Mouse (Mus musculus): ENCODE results near the gene Gm10974.

GRCm38 (mm10) chr7:66330610-66331009 lies 35.1 kb upstream of the Gm10974 start:
- TF ChIP-seq POLR2AphosphoS2 (IDR thresholded peaks at IDR 0.05; ENCODE audit: low read depth, low read length), result no peak
- no peak for TF ChIP-seq TBP (conservative IDR thresholded peaks at IDR 0.05; ENCODE audit: low read depth, low read length)
- TF ChIP-seq ETS1 (conservative IDR thresholded peaks at IDR 0.05; ENCODE audit: low read depth, low read length), result no peak
- no peak for TF ChIP-seq SMC3 (IDR thresholded peaks at IDR 0.05; ENCODE audit: low read depth, low read length)
- TF ChIP-seq CTCF (conservative IDR thresholded peaks at IDR 0.05 in 1 of 2, IDR thresholded peaks at IDR 0.05 in 1 of 2; ENCODE audit: low read depth in 2 of 2, low read length in 2 of 2), result no peak
- no peak for TF ChIP-seq USF1 (IDR thresholded peaks at IDR 0.05; ENCODE audit: low read depth, low read length)
- TF ChIP-seq POLR2A (IDR thresholded peaks at IDR 0.05; ENCODE audit: low read depth, low read length), result no peak
- no peak for TF ChIP-seq UBTF (IDR thresholded peaks at IDR 0.05; ENCODE audit: low read depth, low read length)
- no peak for TF ChIP-seq NRF1 (IDR thresholded peaks at IDR 0.05; ENCODE audit: low read depth, low read length)
- no peak for TF ChIP-seq TCF12 (IDR thresholded peaks at IDR 0.05; ENCODE audit: low read depth, low read length)
- TF ChIP-seq JUND (conservative IDR thresholded peaks at IDR 0.05; ENCODE audit: low read depth, low read length), result no peak
- no peak for TF ChIP-seq CHD2 (IDR thresholded peaks at IDR 0.05; ENCODE audit: low read length)
- no peak for TF ChIP-seq USF2 (conservative IDR thresholded peaks at IDR 0.05; ENCODE audit: low read depth, low read length)
- no peak for TF ChIP-seq BHLHE40 (IDR thresholded peaks at IDR 0.05; ENCODE audit: low read depth, low read length)

Measured in CH12.LX (cell line).